Mouse (Mus musculus) embryonic facial prominence, embryonic 14.5 days (tissue): ENCODE measurements at regions not wholly inside any gene's neighbourhood (a gene's known extent, or its start where the extent isn't known, plus 50 kb on each side); places are given as distances from the start of the nearest gene placed in this dataset.
A peak's percentile ranks its signal among the peaks of the same experiment; 100 is the strongest.

Experiments
- ATAC-seq: fragments of 200-750 bp; cut with Nextera tagmentation; 2 replicates; pipeline ENCODE4 v1.8.0; 2017; ENCODE audit warnings: low read depth, moderate number of reproducible peaks, moderate TSS enrichment
- DNase-seq: peaks from one replicate; pipeline ENCODE4 v3.0.0-alpha.2; 2015; ENCODE audit warnings: low spot score
- H3K27ac ChIP-seq: fragments of 300-500 bp; sonication (generic); replicated peaks from 2 replicates; pipeline ENCODE4 v1.5.1; 2014; ENCODE audit warnings: low read depth, mild to moderate bottlenecking, low read length, moderate library complexity
- H3K27me3 ChIP-seq: fragments of 300-500 bp; sonication (generic); replicated peaks from 2 replicates; pipeline ENCODE4 v1.6.1; 2014; ENCODE audit warnings: low read length; ENCODE audit not compliant: control insufficient read depth, insufficient read depth
- H3K36me3 ChIP-seq: fragments of 300-500 bp; sonication (generic); 2 replicates; pipeline ENCODE4 v1.6.1; 2014; ENCODE audit warnings: low read length, mixed read lengths; ENCODE audit not compliant: control insufficient read depth, insufficient read depth
- H3K4me1 ChIP-seq: fragments of 300-500 bp; sonication (generic); 2 replicates; pipeline ENCODE4 v1.6.1; 2014; ENCODE audit warnings: antibody characterized with exemption, low read length; ENCODE audit not compliant: control insufficient read depth, insufficient read depth
- H3K4me2 ChIP-seq: fragments of 300-500 bp; sonication (generic); 2 replicates; pipeline ENCODE4 v1.6.1; 2014; ENCODE audit warnings: low read depth, mild to moderate bottlenecking, low read length, moderate library complexity, mixed read lengths
- H3K4me3 ChIP-seq: fragments of 300-500 bp; sonication (generic); 2 replicates; pipeline ENCODE4 v1.5.1; 2014; ENCODE audit warnings: low read depth, mild to moderate bottlenecking, low read length
- H3K9ac ChIP-seq: fragments of 300-500 bp; sonication (generic); 2 replicates; pipeline ENCODE4 v1.6.1; 2014; ENCODE audit warnings: low read depth, mild to moderate bottlenecking, low read length, moderate library complexity, mixed read lengths
- H3K9me3 ChIP-seq: fragments of 300-500 bp; sonication (generic); 2 replicates; pipeline ENCODE4 v1.6.1; 2016; ENCODE audit warnings: low read length; ENCODE audit not compliant: control insufficient read depth
- WGBS: fragments of 180-500 bp; shearing (Covaris S2); extraction: QIAGEN DNeasy Blood & Tissue Kit; methylation state at CpG from one replicate; pipeline ENCODE4 v1.1.7; 2014; 5-methylcytosine and 5-hydroxymethylcytosine counted together

DNA sequence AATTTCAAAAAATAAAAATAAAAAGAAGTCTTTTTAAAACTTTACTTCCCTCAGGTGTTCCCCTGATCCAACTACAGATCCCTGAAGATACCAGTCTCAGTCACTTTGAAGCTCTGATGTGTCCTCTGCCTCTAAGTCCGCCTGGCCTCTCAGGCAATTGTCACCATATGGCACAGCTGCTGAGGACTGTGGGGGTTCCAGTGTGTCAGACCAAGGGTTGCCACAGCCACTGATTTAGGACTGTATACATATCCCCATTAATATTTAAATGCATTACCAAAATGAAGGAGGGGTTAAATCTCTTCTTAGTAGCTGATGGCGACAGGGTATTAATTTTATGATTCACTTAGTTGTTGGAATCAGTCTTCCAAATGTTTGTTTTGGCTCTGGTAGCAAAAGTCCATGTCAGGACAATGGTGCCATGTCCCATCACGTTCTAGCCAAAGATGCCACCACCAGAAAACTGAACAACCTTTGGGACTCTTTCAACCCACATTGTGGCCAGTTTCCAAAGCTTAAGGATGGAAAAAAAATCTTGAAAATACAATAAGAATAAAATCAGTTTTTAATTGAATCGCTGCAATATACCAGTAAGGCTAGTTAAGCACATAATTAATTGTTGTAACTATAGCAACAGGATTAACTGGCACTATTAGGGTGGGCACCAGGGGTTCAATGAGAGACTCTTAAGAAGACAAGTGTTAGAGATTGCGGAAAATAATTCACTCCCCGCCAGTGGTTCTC, 62.5 kb downstream of the Arrdc4 start:
- Histone ChIP-seq H3K4me3 (no peak overlapping the region), H3K9ac (no peak overlapping the region), H3K36me3 (no peaks in the 10 kb centered on the region), H3K4me2 (no peak overlapping the region), H3K4me1 (no peaks in the 10 kb centered on the region; the same call in 1 of the 2 replicates), H3K27ac (no peak overlapping the region), H3K9me3 (peaks cover 7% of the 10 kb centered on the region; the same call in 1 of the 2 replicates), H3K27me3 (no peaks in the 10 kb centered on the region)
- ATAC-seq, result no peak
- DNase-seq, result no peak
- 70% methylated on average over 6 of the region's 6 CpGs for WGBS

DNA sequence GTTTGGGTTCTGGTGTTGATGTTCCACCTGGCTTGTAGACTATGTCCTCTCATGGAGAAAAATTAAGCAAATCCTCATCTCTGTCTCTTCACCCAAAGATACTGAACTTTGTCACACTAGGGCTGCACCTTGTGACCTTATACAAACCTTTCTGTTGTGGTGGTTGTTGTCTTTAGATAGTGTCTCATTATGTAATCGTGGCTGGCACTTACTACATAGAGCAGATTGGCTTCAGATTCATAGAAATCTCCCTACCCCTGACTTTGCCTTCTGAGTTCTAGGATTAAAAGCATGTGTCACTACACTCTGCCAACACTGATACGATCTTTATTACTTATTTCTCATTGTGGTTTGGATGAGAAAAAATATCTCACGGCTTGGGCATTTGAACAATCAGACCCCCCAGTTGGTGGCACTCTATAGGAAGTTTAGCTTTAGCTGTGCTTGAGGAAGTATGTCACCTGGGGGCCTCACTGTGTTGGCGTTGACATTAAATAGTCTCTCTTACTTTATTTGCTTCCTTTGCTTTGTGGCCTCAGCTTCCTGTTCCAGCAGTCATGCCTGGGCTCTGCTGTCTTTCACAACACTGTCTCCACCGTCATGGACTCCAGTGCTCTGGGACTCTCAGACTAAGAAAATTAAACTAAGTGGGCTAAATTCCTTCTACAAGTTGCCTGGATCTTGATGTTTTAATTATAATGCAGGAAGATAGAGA, 66.0 kb downstream of the Arrdc4 start:
- Histone ChIP-seq H3K4me1 (no peaks in the 10 kb centered on the region; the same call in 1 of the 2 replicates), H3K9me3 (no peaks in the 10 kb centered on the region), H3K36me3 (no peaks in the 10 kb centered on the region), H3K4me2 (no peak overlapping the region), H3K27me3 (no peaks in the 10 kb centered on the region), H3K9ac (no peak overlapping the region), H3K4me3 (no peak overlapping the region), H3K27ac (no peak overlapping the region)
- peak; percentile 10 for DNase-seq
- ATAC-seq, result no peak
- 62% methylated on average over 5 of the region's 5 CpGs for whole genome bisulfite sequencing

DNA sequence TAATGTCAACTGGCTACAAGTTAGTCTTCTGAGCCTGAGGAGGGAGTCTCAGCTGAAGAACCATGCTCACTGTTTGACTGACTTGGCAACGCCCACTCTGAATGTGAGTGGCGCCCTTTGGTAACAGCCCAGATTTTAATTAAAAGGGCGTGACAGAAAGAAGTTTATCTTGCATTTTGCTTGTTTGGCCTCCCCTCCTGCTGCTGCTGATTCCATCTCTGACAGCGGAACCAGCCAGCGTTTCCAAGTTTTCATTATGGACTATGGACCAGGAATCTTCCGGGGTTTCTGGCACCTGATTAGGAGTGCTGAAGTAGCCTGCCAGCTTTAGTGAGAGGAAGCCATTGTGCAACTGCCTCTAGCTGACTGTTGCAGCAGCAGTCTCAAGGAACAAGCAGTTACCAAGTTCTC, 66.7 kb downstream of the Arrdc4 start:
- 0 out of 2 replicates have a peak overlapping the region, but pooled peaks have one; percentile 10 for H3K4me2 ChIP-seq
- H3K4me1 ChIP-seq, result no peaks in the 10 kb centered on the region; the same call in 1 of the 2 replicates
- no peaks in the 10 kb centered on the region for H3K36me3 ChIP-seq
- H3K9me3 ChIP-seq, result no peaks in the 10 kb centered on the region
- H3K27ac ChIP-seq, result no peak overlapping the region
- ATAC-seq (no peak), DNase-seq (peak; percentile 19)
- H3K27me3 ChIP-seq, result no peaks in the 10 kb centered on the region
- H3K4me3 ChIP-seq, result no peak overlapping the region
- WGBS, result 68% methylated on average over 6 of the region's 6 CpGs
- no peak overlapping the region for H3K9ac ChIP-seq

DNA sequence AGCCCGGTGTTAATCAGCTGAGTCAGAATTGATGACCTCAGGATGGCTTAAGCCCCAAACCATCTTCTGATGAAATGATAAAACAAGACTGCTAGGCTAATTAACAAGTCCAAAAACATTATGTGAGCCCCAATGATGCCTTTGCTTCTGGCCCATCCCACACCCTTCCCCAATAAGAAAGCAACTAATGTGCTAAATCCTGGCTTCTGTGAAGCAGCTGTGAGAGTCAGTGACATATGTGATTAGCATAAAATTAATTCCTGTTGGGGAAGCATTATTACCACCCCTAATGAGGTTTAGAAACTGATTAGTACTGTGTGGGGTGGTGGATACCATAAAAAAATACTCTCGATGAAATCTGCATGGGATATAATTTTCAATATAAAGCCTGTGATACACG, 69.3 kb downstream of the Arrdc4 start:
- H3K36me3 ChIP-seq, result no peaks in the 10 kb centered on the region
- no peak overlapping the region for H3K4me3 ChIP-seq
- H3K4me2 ChIP-seq, result no peak overlapping the region
- no peak for DNase-seq
- H3K9ac ChIP-seq, result no peak overlapping the region
- no peaks in the 10 kb centered on the region for H3K9me3 ChIP-seq
- no peaks in the 10 kb centered on the region; the same call in 1 of the 2 replicates for H3K4me1 ChIP-seq
- no peak for ATAC-seq
- H3K27ac ChIP-seq, result no peak overlapping the region
- 81% methylated on average over 3 of the region's 3 CpGs for WGBS
- no peaks in the 10 kb centered on the region for H3K27me3 ChIP-seq

DNA sequence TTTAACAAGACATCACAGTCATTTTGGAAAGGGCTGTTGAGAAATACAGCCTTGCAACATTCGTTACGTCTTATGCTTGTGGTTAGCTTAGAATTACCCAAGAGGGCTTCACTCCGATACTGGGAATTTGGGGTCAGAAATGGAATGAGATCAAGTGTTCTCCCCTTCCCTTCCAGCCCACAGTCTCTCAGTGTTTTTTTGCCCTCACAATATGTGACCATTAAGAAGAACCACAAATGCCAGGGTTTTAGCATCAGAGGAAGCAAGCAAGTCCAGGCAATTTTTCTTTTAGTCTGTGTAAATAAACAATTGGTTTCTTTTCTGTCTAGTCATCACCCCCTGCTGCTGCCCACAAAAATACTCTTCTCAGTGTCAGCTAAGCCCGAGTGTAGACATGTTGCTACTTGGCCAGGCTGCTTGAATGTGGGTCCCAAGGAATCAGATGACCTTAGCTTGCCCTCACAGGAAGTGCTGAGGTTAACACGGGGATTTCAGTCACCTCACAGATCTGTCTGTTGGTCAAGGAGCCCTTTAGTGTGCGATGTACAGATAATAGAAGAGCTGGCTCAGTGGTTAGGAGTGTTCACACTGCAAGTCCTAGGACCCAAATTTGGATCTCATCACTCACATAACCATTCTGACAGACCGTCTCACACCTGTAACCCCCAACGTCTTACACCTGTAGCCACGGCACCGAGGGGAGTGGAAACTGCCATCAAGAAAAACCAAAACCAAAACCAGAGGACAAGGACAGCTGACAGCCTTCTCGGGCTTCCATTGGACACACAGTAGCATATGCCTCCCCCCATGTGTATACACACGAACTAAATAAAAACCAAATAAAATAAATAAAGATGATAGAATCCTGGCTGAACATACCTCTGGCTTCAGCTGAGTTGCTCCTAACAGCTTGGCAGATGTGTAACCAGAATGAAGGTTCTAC, 81.0 kb downstream of the Arrdc4 start:
- no peaks in the 10 kb centered on the region for H3K36me3 ChIP-seq
- ATAC-seq (peak; percentile 50; the same call in 1 of the 2 replicates), DNase-seq (peak; percentile 61)
- H3K4me2 ChIP-seq, result no peak overlapping the region
- no peaks in the 10 kb centered on the region for H3K9me3 ChIP-seq
- no peak overlapping the region for H3K27ac ChIP-seq
- no peak overlapping the region for H3K9ac ChIP-seq
- no peak overlapping the region for H3K4me3 ChIP-seq
- 54% methylated on average over 12 of the region's 12 CpGs for WGBS
- H3K4me1 ChIP-seq, result no peaks in the 10 kb centered on the region
- H3K27me3 ChIP-seq, result no peaks in the 10 kb centered on the region

DNA sequence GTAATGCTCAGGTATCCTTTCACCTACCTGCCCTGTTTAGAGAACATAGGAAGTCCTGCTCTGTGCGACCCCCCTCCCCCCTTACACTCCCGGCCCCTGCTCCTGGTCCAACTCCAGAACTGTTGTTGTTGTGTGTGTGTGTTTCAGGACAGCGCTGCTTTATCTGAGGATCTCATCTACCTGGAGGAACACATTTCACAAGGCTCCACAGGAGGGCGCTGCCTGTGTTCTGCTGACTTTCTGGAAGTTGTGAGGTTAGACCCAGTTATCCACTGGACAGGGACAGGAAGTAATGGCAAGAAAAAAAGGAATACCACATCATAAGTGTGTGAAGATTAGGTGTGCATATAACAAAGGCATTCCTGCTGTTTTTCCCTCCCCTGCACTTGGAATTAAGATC, 81.8 kb downstream of the Arrdc4 start:
- no peaks in the 10 kb centered on the region for H3K4me1 ChIP-seq
- DNase-seq, result no peak
- no peak overlapping the region for H3K4me3 ChIP-seq
- H3K27me3 ChIP-seq, result no peaks in the 10 kb centered on the region
- no peak overlapping the region for H3K4me2 ChIP-seq
- no peaks in the 10 kb centered on the region for H3K9me3 ChIP-seq
- H3K27ac ChIP-seq, result no peak overlapping the region
- ATAC-seq, result no peak
- 50% methylated on average over 4 of the region's 4 CpGs for WGBS
- no peak overlapping the region for H3K9ac ChIP-seq
- no peaks in the 10 kb centered on the region for H3K36me3 ChIP-seq

DNA sequence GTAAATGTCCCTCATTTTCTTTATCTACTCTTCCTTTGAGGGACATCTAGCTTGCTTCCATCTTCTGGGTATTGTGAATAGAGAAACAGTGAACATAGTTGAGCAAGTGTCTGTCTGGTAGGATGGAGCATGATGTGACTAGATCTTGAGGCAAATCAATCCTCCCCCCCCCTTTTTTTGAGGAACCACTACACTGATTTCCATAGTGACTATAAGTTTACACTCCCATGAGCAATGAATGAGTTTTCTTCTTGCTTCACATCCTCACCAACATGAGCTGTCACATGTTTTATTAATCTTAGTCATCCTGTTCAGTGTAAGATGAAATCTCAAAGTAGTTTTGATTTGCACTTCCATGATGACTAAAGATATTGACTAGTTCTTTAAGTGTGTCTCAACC, 92.7 kb downstream of the Arrdc4 start:
- H3K9ac ChIP-seq, result no peak overlapping the region
- no peak overlapping the region for H3K4me2 ChIP-seq
- ATAC-seq (no peak), DNase-seq (no peak)
- H3K36me3 ChIP-seq, result no peaks in the 10 kb centered on the region
- H3K9me3 ChIP-seq, result peaks cover 11% of the 10 kb centered on the region
- H3K27ac ChIP-seq, result no peak overlapping the region
- no peaks in the 10 kb centered on the region for H3K4me1 ChIP-seq
- H3K27me3 ChIP-seq, result no peaks in the 10 kb centered on the region
- H3K4me3 ChIP-seq, result no peak overlapping the region

DNA sequence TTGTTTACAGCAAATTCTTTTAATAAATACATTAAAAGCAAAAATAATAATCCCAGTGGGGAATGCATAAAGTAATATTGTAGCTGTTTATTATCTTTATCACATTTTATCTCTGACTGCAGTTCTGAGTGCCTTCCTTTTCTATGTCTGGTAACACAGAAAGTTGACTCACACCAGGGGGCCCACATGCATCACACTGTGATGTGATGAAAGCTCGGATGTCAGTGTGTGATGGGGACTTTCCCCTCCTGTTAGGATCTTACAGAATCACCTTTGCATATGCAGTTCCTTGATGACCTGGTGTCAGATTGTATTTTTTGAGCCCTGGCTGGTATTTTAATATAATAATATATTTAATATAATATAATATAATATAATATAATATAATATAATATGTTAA, 95.5 kb downstream of the Arrdc4 start:
- 63% methylated on average over 1 of the region's 1 CpGs for WGBS
- Histone ChIP-seq H3K27me3 (no peaks in the 10 kb centered on the region), H3K9me3 (peaks cover 11% of the 10 kb centered on the region), H3K4me2 (no peak overlapping the region), H3K36me3 (no peaks in the 10 kb centered on the region), H3K9ac (no peak overlapping the region), H3K27ac (no peak overlapping the region), H3K4me1 (no peaks in the 10 kb centered on the region), H3K4me3 (no peak overlapping the region)
- no peak for DNase-seq
- ATAC-seq, result no peak
